Mouse (Mus musculus) cerebellum, adult 9-11 months (tissue): Measurements from ENCODE around the gene Nbas.

Experiments
- DNase-seq: peaks from one replicate; pipeline ENCODE4 v3.0.0; 2022

The Nbas gene

GRCm38 (mm10) chr12:13410191-13410590 is 141.3 kb downstream of the Nbas start:
- no peak for DNase-seq

GRCm38 (mm10) chr12:13418651-13419050 is 149.7 kb downstream of the Nbas start:
- DNase-seq = no peak

- no peak for DNase-seq
Observed at GRCm38 (mm10) chr12:13430219-13430618, 161.3 kb downstream of the Nbas start.

- DNase-seq = no peak
Observed at GRCm38 (mm10) chr12:13444653-13445431, 175.9 kb downstream of the Nbas start.

- no peak for DNase-seq
Observed at GRCm38 (mm10) chr12:13445486-13446065, 176.6 kb downstream of the Nbas start.

GRCm38 (mm10) chr12:13448916-13449315 is 180.0 kb downstream of the Nbas start:
- DNase-seq = no peak

GRCm38 (mm10) chr12:13452050-13452449 is 183.1 kb downstream of the Nbas start:
- no peak for DNase-seq

- DNase-seq = no peak
Observed at GRCm38 (mm10) chr12:13460223-13460853, 191.4 kb downstream of the Nbas start.

GRCm38 (mm10) chr12:13461558-13462153 is 192.7 kb downstream of the Nbas start:
- no peak for DNase-seq

- DNase-seq = no peak
Observed at GRCm38 (mm10) chr12:13462397-13462796, 193.5 kb downstream of the Nbas start.

- DNase-seq = no peak
Observed at GRCm38 (mm10) chr12:13465554-13465953, 196.6 kb downstream of the Nbas start.

GRCm38 (mm10) chr12:13474881-13475280 is 205.9 kb downstream of the Nbas start:
- DNase-seq = no peak

GRCm38 (mm10) chr12:13479163-13479562 is 210.2 kb downstream of the Nbas start:
- no peak for DNase-seq

GRCm38 (mm10) chr12:13486278-13486677 is 217.3 kb downstream of the Nbas start:
- no peak for DNase-seq

GRCm38 (mm10) chr12:13497211-13497610 is 228.3 kb downstream of the Nbas start:
- no peak for DNase-seq

- no peak for DNase-seq
Observed at GRCm38 (mm10) chr12:13499237-13499889, 230.4 kb downstream of the Nbas start.

- DNase-seq = no peak
Observed at GRCm38 (mm10) chr12:13500191-13500590, 231.3 kb downstream of the Nbas start.

GRCm38 (mm10) chr12:13504771-13505444 is 236.0 kb downstream of the Nbas start:
- DNase-seq = peak; percentile 37

GRCm38 (mm10) chr12:13518082-13518481 is 249.1 kb downstream of the Nbas start:
- no peak for DNase-seq

- no peak for DNase-seq
Observed at GRCm38 (mm10) chr12:13519413-13519812, 250.5 kb downstream of the Nbas start.

GRCm38 (mm10) chr12:13532731-13533365 is 263.9 kb downstream of the Nbas start:
- no peak for DNase-seq

- no peak for DNase-seq
Observed at GRCm38 (mm10) chr12:13539171-13539570, 270.2 kb downstream of the Nbas start.
